Mouse (Mus musculus) G1E (cell line): ENCODE results near the gene Nudt12.

ENCODE experiments used
- CTCF ChIP-seq: IDR thresholded peaks from 2 replicates; pipeline ENCODE4 v1.5.1; 2012; ENCODE audit warnings: low read depth, low read length, inconsistent platforms, mixed read lengths
- GATA1 ChIP-seq: IDR thresholded peaks from 2 replicates; pipeline ENCODE4 v1.6.1; 2012; ENCODE audit warnings: borderline replicate concordance, low read length, inconsistent platforms, mixed read lengths
- GATA2 ChIP-seq: IDR thresholded peaks from 2 replicates; pipeline ENCODE4 v1.6.1; 2012; ENCODE audit warnings: low read depth, low read length, inconsistent platforms, borderline replicate concordance

GRCm38 (mm10) chr17:58973237-58973636, 39.9 kb downstream of the Nudt12 start:
- TF ChIP-seq CTCF (no peak), GATA2 (no peak), GATA1 (no peak)
